Mouse (Mus musculus): ENCODE results near the gene Adad1. TPM values are rescaled to one million over a fixed set of nuclear protein-coding genes. Genes with fewer than 3 reads are reported as not detected.

The Adad1 gene
- total RNA-seq, 2 experiments from 2014 or later: not detected

Other genes with a start within 250 kb of the Adad1 start
- 10 to 100 TPM; 48.0 to 57.0 TPM for gene 4932438A13Rik, start 200.4 kb upstream of the Adad1 start, total RNA-seq (2021)
- gene Il2, start 62.4 kb downstream of the Adad1 start, total RNA-seq (2021): not detected
- gene Il21, start 169.1 kb downstream of the Adad1 start, total RNA-seq (2021): not detected
- gene Bbs12, start 249.0 kb downstream of the Adad1 start, total RNA-seq (2021): 1 to 10 TPM in 1 of 2 experiments, under 1 TPM in 1; 0.77 to 1.2 TPM
- under 1 TPM; 0.37 to 0.95 TPM for gene Cetn4, start 249.2 kb downstream of the Adad1 start, total RNA-seq (2021)